Mouse (Mus musculus) adrenal gland, postnatal 36 days (tissue): ENCODE results near the gene Oxld1. TPM values are rescaled to one million over a fixed set of nuclear protein-coding genes. Genes with fewer than 3 reads are reported as not detected.
A peak's percentile ranks its signal among the peaks of the same experiment; 100 is the strongest.
"Not testable (repeated sequence)": the region's sequence is repeated elsewhere in the genome, so short reads cannot be mapped to it uniquely, and the experiment has no call there.

Experiments
- DNase-seq, 2 experiments: peaks; one replicate each; pipeline ENCODE4 v3.0.0; 2021; ENCODE audit warnings: mixed read lengths in 1 of 2
- total RNA-seq, 2 experiments: library from RNA; stranded (reverse); gene quantifications; 2 replicates each; pipeline ENCODE4 v1.2.3; 2021

The Oxld1 gene
- total RNA-seq, 2 experiments from 2014 or later: 28.0 to 41.4 TPM

- peak; percentile 69 to 79 for DNase-seq
Observed at GRCm38 (mm10) chr11:120423569-120424295, 34.1 kb downstream of the Oxld1 start.

- DNase-seq: peak; percentile 44 to 52
Observed at GRCm38 (mm10) chr11:120422651-120423568, 35.0 kb downstream of the Oxld1 start.

DNA sequence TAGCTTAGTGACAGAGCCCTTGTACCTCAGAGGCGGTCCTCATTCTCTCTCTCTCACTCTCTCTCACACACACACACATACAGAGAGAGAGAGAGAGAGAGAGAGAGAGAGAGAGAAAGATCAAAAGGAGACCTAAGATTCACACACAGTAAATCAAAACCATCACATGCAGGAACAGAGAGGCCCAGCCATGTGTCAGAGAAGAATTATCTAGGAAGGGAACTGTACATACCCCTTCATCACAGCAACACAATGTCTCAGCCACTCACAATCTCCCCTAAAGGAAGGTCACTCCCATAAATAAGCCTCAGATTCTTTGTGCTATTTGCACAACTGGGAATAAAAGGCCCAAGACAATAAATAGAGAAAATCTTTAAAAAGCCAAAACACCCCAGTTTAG is 39.3 kb downstream of the Oxld1 start:
- peak in 1 of 2 experiments; percentile 33 for DNase-seq

- DNase-seq: no peak
Observed at GRCm38 (mm10) chr11:120417852-120418251, 40.0 kb downstream of the Oxld1 start.

DNA sequence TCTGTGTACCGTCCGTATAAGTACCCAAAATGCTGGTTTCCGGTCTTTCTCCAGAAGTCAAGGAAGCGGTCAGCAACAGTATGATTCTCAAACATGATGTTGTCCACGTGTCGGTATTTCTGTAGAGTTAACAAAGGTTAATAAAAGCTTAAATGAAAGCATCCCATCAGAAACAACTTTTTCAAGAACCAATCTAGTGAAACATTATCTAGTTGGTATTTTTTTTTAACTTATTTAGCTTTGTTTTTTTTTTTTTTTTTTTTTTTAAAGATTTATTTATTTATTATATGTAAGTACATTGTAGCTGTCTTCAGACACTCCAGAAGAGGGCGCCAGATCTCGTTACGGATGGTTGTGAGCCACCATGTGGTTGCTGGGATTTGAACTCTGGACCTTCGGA is 44.2 kb downstream of the Oxld1 start:
- DNase-seq: not testable (repeated sequence)

Other genes starting within 250 kb of the Oxld1 start
- 10 to 100 TPM; 17.5 TPM for gene Bahcc1, start 225.1 kb downstream of the Oxld1 start, total RNA-seq
- gene Actg1, start 109.5 kb downstream of the Oxld1 start, total RNA-seq: 1,000 to 10,000 TPM; 1,356 to 1,461 TPM
- gene Fscn2, start 96.5 kb downstream of the Oxld1 start, total RNA-seq: under 1 TPM in 1 of 2 experiments, not detected in 1; 0.59 TPM
- gene Faap100, start 79.3 kb downstream of the Oxld1 start, total RNA-seq: 10 to 100 TPM; 21.3 to 32.1 TPM
- gene Nploc4, start 20.4 kb downstream of the Oxld1 start, total RNA-seq: 100 to 1,000 TPM in 1 of 2 experiments, 10 to 100 TPM in 1; 86.2 to 101 TPM
- 1 to 10 TPM in 1 of 2 experiments, not detected in 1; 2.6 TPM for gene Tspan10, start 15.4 kb downstream of the Oxld1 start, total RNA-seq
- gene Pde6g, start 4.6 kb downstream of the Oxld1 start, total RNA-seq: under 1 TPM; 0.53 to 0.66 TPM
- gene Ccdc137, start within 50 bp of the Oxld1 start, total RNA-seq: 10 to 100 TPM; 24.7 to 33.3 TPM
- gene Arl16, start 9.5 kb upstream of the Oxld1 start, total RNA-seq: 10 to 100 TPM; 18.4 to 22.3 TPM
- gene Mrpl12, start 26.5 kb upstream of the Oxld1 start, total RNA-seq: 100 to 1,000 TPM; 110 to 111 TPM
- 100 to 1,000 TPM; 105 to 115 TPM for gene Slc25a10, start 33.8 kb upstream of the Oxld1 start, total RNA-seq
- 1 to 10 TPM in 1 of 2 experiments, under 1 TPM in 1; 0.86 to 1.9 TPM for gene Gcgr, start 72.6 kb upstream of the Oxld1 start, total RNA-seq
- gene Mcrip1, start 91.7 kb upstream of the Oxld1 start, total RNA-seq: 10 to 100 TPM; 58.0 to 73.4 TPM
- gene Ppp1r27, start 93.1 kb upstream of the Oxld1 start, total RNA-seq: 1 to 10 TPM in 1 of 2 experiments, under 1 TPM in 1; 0.56 to 1.3 TPM
- gene P4hb, start 115.2 kb upstream of the Oxld1 start, total RNA-seq: 100 to 1,000 TPM; 490 to 574 TPM
- gene Arhgdia, start 123.6 kb upstream of the Oxld1 start, total RNA-seq: 100 to 1,000 TPM; 348 to 361 TPM
- 10 to 100 TPM; 97.0 to 99.2 TPM for gene Alyref, start 140.3 kb upstream of the Oxld1 start, total RNA-seq
- 100 to 1,000 TPM in 1 of 2 experiments, 10 to 100 TPM in 1; 86.0 to 102 TPM for gene Anapc11, start 140.4 kb upstream of the Oxld1 start, total RNA-seq
- gene Npb, start 150.4 kb upstream of the Oxld1 start, total RNA-seq: 1 to 10 TPM in 1 of 2 experiments, not detected in 1; 1.6 TPM
- gene Pcyt2, start 159.9 kb upstream of the Oxld1 start, total RNA-seq: 100 to 1,000 TPM; 212 to 312 TPM
- 10 to 100 TPM; 49.6 to 67.0 TPM for gene Sirt7, start 167.2 kb upstream of the Oxld1 start, total RNA-seq
- gene Mafg, start 175.5 kb upstream of the Oxld1 start, total RNA-seq: 10 to 100 TPM; 50.4 to 78.6 TPM
- gene Pycr1, start 185.7 kb upstream of the Oxld1 start, total RNA-seq: 1 to 10 TPM; 1.1 to 1.5 TPM
- not detected for gene Myadml2, start 190.1 kb upstream of the Oxld1 start, total RNA-seq
- 1 to 10 TPM; 8.5 to 9.8 TPM for gene Notum, start 203.1 kb upstream of the Oxld1 start, total RNA-seq
- 10 to 100 TPM; 71.1 to 95.1 TPM for gene Aspscr1, start 214.9 kb upstream of the Oxld1 start, total RNA-seq